Mouse (Mus musculus) forebrain, embryonic 15.5 days (tissue): Measurements from ENCODE around the gene Arid1b. TPM values are rescaled to one million over a fixed set of nuclear protein-coding genes. Genes with fewer than 3 reads are reported as not detected.

ENCODE experiments used
- ATAC-seq: fragments of 200-750 bp; cut with Nextera tagmentation; replicated peaks from 2 replicates; pipeline ENCODE4 v1.8.0; 2017; ENCODE audit warnings: mild to moderate bottlenecking, moderate TSS enrichment, moderate library complexity
- H3K27ac ChIP-seq: fragments of 300-500 bp; sonication (generic); replicated peaks from 2 replicates; pipeline ENCODE4 v1.5.1; 2015; ENCODE audit warnings: mild to moderate bottlenecking, inconsistent platforms
- H3K27me3 ChIP-seq: fragments of 300-500 bp; sonication (generic); 2 replicates; pipeline ENCODE4 v1.6.1; 2015; ENCODE audit warnings: inconsistent platforms
- H3K36me3 ChIP-seq: fragments of 300-500 bp; sonication (generic); 2 replicates; pipeline ENCODE4 v1.6.1; 2015; ENCODE audit warnings: mild to moderate bottlenecking, inconsistent platforms
- H3K4me1 ChIP-seq: fragments of 300-500 bp; sonication (generic); 2 replicates; pipeline ENCODE4 v1.6.1; 2015; ENCODE audit warnings: inconsistent platforms
- H3K4me2 ChIP-seq: fragments of 300-500 bp; sonication (generic); replicated peaks from 2 replicates; pipeline ENCODE4 v1.6.1; 2015; ENCODE audit warnings: mild to moderate bottlenecking, inconsistent platforms
- H3K4me3 ChIP-seq: fragments of 300-500 bp; sonication (generic); 2 replicates; pipeline ENCODE4 v1.5.1; 2015; ENCODE audit warnings: mild to moderate bottlenecking, inconsistent platforms
- H3K9ac ChIP-seq: fragments of 300-500 bp; sonication (generic); replicated peaks from 2 replicates; pipeline ENCODE4 v1.6.1; 2015; ENCODE audit warnings: mild to moderate bottlenecking, inconsistent platforms
- H3K9me3 ChIP-seq: fragments of 300-500 bp; sonication (generic); 2 replicates; pipeline ENCODE4 v1.6.1; 2016; ENCODE audit warnings: inconsistent platforms
- WGBS: fragments of 180-500 bp; shearing (Covaris S2); methylation state at CpG from one replicate; pipeline ENCODE4 v1.1.7; 2015; ENCODE audit warnings: mixed read lengths; 5-methylcytosine and 5-hydroxymethylcytosine counted together
- polyA plus RNA-seq: library from polyadenylated mRNA; unstranded; fragments of >200 nt; fragmentation: Nextera tagmentation; extraction: Ambion mirVana; gene quantifications from 2 replicates; pipeline ENCODE4 v1.2.1, GENCODE M21; 2015

Arid1b gene
- polyA plus RNA-seq, 1 experiment from 2014 or later = 14.8 TPM

DNA sequence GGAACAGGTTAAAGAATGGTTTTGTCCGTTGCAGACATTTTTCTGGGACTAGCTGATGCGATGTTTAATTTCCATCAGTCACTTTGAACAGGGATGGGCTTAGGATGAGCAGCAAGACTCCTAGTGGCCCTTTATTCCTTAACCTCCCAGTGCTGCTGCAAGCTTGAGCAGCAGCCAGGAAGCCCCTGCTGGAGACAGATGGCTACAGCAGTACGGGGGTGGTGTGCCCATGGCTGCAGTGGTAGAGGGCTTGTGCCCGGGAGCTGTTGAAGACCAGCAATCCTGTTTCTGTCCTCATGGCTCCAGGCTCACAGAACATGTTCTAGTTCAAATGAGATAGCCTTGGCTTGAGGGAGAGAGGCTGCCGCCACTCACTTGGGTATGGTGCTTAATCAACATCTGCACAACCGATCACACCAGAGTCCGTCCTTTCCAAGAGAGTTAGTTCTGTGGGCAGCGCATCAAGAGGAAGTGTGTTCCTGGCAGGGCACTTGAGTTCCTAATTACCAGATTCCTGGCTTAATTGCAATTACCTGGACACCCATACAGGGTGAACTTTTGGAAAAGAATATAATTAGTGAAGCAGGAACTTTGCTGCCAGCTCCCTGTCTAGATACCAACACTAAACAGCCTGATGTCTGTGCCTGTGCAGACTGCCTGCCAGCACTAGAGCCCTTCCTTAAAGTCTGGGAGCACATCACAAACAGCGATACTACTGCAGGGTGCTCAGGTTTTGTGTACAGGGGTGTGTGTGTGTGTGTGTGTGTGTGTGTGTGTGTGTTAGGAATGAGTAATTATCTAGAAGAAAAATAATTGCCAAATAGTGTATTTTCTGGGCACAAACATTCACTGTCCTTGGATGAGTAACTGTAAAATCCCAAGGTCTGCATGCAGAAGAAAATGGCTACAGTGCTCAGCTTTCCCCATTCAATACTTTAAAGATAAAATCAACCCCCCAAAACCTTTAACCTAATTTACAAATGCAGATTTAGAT is 224.0 kb downstream of the Arid1b start:
- Histone ChIP-seq H3K4me1 (peaks cover 74% of the 10 kb centered on the region), H3K4me3 (no peak overlapping the region), H3K4me2 (no peak overlapping the region), H3K9ac (no peak overlapping the region), H3K27me3 (no peaks in the 10 kb centered on the region), H3K36me3 (no peaks in the 10 kb centered on the region), H3K27ac (0 out of 2 replicates have a peak overlapping the region, but pooled peaks have one; percentile 16), H3K9me3 (no peaks in the 10 kb centered on the region)
- 47% methylated on average over 9 of the region's 9 CpGs for WGBS
- ATAC-seq = 0 out of 2 replicates have a peak, but pooled peaks have one; percentile 38

DNA sequence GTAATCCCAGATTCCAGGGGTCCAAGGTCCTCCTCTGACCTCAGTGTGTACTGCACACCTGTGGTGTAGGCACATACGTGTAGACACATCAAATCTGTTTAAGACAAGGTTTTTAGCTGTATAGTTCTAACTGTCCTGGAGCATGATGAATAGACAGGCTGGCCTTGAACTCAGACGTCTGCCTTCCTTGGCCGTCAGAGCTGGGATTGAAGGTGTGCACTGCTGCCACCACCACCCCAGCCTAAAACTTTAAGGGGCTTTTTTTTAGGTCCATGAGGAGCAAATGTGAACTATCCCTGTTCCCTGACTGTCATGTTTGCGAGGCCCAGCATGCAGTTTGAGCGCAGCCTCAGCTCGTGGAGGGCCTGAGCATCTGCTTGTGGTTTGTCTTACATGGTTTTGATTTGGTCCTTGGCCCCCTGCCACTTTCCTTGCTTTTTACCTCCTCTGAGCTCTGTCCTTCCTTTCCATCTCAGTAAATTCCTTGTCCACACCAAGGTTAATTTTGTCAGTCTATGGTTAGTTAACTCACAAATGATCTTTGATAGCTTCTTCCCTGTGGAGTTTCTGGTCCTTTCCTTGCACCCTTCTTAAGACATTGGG is 224.9 kb downstream of the Arid1b start:
- WGBS = 69% methylated on average over 6 of the region's 6 CpGs
- Histone ChIP-seq H3K36me3 (no peaks in the 10 kb centered on the region), H3K27ac (no peak overlapping the region), H3K4me3 (no peak overlapping the region), H3K9ac (no peak overlapping the region), H3K4me1 (peaks cover 67% of the 10 kb centered on the region), H3K4me2 (no peak overlapping the region), H3K27me3 (no peaks in the 10 kb centered on the region), H3K9me3 (no peaks in the 10 kb centered on the region)
- no peak for ATAC-seq

DNA sequence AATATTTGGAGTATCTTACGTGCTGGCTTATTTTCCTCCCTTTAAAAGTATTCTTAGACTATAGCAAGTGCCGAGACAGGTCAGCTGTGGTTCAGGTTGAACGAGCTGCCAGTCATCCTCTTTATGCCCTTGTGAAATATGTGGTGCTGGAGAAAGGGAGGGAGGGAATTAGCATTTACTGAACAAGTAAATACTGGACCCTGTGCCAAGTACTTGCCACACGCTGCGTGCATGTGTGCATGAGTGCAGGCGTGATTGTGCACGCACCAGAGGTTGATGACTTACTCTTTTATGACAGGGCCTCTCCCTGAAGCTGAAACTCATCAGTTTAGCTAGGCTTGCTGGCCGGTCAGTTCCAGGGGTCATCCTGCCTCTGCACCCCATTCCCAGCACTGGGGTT is 226.9 kb downstream of the Arid1b start:
- no peak overlapping the region for H3K4me2 ChIP-seq
- peak; percentile 45; the same call in 1 of the 2 replicates for ATAC-seq
- H3K27ac ChIP-seq = peak overlapping the region; percentile 33
- WGBS = 24% methylated on average over 8 of the region's 8 CpGs
- peaks cover 58% of the 10 kb centered on the region for H3K4me1 ChIP-seq
- H3K27me3 ChIP-seq = no peaks in the 10 kb centered on the region
- no peaks in the 10 kb centered on the region for H3K36me3 ChIP-seq
- H3K9ac ChIP-seq = no peak overlapping the region
- no peaks in the 10 kb centered on the region for H3K9me3 ChIP-seq
- no peak overlapping the region for H3K4me3 ChIP-seq

DNA sequence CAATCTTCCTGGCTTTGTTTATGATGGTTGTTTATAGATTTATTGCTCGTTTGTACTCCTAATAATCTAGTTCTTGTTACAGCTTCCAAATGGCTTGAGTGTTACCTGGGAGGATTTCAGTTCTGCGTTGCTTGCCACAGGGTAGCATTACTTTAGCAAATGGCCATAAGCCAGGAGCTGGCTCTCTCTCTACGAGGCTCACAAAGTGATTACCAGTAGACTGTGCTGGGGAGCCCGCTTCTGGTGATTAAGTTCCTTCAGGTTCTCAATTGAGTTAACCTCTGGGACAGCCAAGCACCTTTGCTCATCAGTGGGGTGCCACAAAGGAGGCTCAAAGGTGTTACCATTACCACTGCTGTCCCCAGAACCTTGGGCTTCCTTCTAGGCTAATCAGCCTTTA is 227.4 kb downstream of the Arid1b start:
- no peaks in the 10 kb centered on the region for H3K36me3 ChIP-seq
- no peak overlapping the region for H3K9ac ChIP-seq
- WGBS = 38% methylated on average over 4 of the region's 4 CpGs
- no peak for ATAC-seq
- H3K4me2 ChIP-seq = no peak overlapping the region
- peaks cover 61% of the 10 kb centered on the region for H3K4me1 ChIP-seq
- no peaks in the 10 kb centered on the region for H3K9me3 ChIP-seq
- H3K27me3 ChIP-seq = no peaks in the 10 kb centered on the region
- no peak overlapping the region for H3K4me3 ChIP-seq
- H3K27ac ChIP-seq = peak overlapping the region; percentile 31; the same call in 1 of the 2 replicates

DNA sequence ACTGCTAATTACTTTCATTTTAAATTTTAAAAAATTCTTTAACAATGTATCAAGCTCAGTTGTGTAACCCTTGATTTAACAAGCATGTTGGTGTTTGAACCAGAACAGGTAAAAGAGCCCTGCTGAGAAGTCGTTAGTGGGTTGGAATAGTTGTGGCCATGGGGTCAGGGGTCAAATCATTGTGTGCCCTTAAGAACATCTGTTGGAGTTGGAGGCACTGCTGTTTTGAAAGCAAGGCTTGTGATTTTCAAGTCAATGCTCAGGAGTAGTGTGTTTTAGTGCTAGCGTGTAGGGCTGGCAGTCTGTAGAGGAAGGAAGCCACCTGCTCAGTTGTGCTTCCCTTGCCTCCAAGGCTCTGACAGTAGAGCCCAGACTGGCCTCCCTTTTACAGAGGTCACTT is 228.7 kb downstream of the Arid1b start:
- no peak for ATAC-seq
- no peak overlapping the region for H3K4me3 ChIP-seq
- WGBS = 17% methylated on average over 2 of the region's 2 CpGs
- no peaks in the 10 kb centered on the region for H3K36me3 ChIP-seq
- H3K27me3 ChIP-seq = no peaks in the 10 kb centered on the region
- no peak overlapping the region for H3K27ac ChIP-seq
- no peak overlapping the region for H3K9ac ChIP-seq
- H3K4me1 ChIP-seq = peaks cover 59% of the 10 kb centered on the region
- no peaks in the 10 kb centered on the region for H3K9me3 ChIP-seq
- H3K4me2 ChIP-seq = no peak overlapping the region

DNA sequence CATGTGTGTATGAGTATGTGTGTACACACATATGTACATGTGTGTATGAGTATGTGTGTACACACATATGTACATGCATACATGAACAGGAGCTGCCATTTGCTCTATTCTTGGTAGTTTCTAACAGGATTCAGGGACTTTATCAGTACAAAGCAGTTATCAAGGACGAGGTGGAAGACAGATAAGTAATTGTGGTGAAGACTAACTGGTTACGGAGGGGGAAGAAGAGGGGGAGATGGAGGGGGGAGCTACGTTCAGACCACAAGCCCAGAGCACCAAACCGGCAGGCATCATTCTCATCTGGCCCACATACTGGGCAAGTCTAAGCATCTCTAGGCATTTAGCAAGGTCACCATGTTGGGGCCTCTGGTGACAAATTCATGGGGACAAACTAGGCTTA is 230.8 kb downstream of the Arid1b start:
- Histone ChIP-seq H3K4me2 (no peak overlapping the region), H3K27me3 (no peaks in the 10 kb centered on the region), H3K9ac (no peak overlapping the region), H3K9me3 (no peaks in the 10 kb centered on the region), H3K27ac (no peak overlapping the region), H3K4me1 (peaks cover 51% of the 10 kb centered on the region), H3K36me3 (no peaks in the 10 kb centered on the region), H3K4me3 (no peak overlapping the region)
- WGBS = 89% methylated on average over 4 of the region's 4 CpGs
- ATAC-seq = no peak

DNA sequence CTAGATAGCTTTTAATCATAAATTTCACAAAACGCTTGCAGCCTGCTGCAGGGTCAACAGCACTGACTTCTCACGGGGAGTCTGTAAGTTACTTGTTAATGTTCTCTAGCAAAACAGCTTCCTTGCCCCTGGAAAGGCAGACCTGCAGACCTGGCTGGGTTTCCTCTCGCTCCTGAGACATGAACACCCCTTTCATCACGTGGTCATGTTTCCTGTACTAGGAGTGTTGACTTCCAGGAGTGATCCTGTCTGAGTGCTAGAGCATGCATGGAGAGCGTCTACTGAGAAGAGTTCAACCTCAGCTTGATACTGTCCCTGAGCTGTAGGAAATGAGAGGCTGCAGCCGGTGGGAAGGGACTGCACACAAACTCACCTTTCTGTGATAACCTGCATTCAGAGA is 233.0 kb downstream of the Arid1b start:
- no peaks in the 10 kb centered on the region for H3K27me3 ChIP-seq
- no peak for ATAC-seq

DNA sequence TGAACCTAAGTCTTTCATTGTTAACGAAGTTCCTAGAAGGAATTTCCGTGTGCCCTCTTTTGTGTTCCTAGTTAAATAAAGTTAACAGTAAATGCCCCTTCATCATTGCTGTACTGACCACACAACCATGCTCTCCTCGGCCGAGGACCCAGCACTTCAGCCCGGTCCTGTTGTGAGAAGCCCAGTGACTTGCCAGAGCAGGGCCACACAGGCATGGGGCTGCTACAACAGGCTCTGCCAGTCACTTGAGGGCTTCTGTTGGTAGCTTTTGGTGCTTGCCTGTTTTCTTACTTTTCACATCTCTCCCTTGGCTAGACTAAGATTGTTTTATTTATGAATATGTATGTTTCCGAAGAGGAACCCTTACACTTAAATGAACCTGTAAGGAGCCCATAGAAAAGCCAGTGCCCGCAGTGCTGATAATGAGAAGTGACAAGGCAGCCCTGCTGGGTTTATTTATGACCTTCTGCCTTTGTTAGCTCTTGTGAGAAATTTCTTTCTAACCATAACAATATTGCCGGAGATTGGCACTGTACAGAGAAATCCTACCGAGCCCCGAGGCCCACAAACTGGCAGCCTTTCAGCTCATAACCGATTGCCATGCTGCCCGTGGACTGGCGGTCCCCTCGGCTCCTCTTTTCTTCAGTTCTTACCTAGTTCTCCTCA is 234.0 kb downstream of the Arid1b start:
- H3K27me3 ChIP-seq = no peaks in the 10 kb centered on the region
- peak overlapping the region; percentile 2 for H3K27ac ChIP-seq
- peaks cover 28% of the 10 kb centered on the region for H3K4me1 ChIP-seq
- H3K4me3 ChIP-seq = no peak overlapping the region
- WGBS = 20% methylated on average over 14 of the region's 14 CpGs
- no peaks in the 10 kb centered on the region for H3K9me3 ChIP-seq
- no peak overlapping the region for H3K4me2 ChIP-seq
- peak; percentile 73 for ATAC-seq
- H3K36me3 ChIP-seq = no peaks in the 10 kb centered on the region
- H3K9ac ChIP-seq = no peak overlapping the region

More for the DNA sequence above, 233.0 kb downstream of the Arid1b start:
- no peaks in the 10 kb centered on the region for H3K36me3 ChIP-seq
- WGBS = 84% methylated on average over 6 of the region's 6 CpGs
- H3K9me3 ChIP-seq = no peaks in the 10 kb centered on the region
- peaks cover 32% of the 10 kb centered on the region for H3K4me1 ChIP-seq
- no peak overlapping the region for H3K27ac ChIP-seq
- no peak overlapping the region for H3K4me2 ChIP-seq
- no peak overlapping the region for H3K9ac ChIP-seq
- H3K4me3 ChIP-seq = no peak overlapping the region

DNA sequence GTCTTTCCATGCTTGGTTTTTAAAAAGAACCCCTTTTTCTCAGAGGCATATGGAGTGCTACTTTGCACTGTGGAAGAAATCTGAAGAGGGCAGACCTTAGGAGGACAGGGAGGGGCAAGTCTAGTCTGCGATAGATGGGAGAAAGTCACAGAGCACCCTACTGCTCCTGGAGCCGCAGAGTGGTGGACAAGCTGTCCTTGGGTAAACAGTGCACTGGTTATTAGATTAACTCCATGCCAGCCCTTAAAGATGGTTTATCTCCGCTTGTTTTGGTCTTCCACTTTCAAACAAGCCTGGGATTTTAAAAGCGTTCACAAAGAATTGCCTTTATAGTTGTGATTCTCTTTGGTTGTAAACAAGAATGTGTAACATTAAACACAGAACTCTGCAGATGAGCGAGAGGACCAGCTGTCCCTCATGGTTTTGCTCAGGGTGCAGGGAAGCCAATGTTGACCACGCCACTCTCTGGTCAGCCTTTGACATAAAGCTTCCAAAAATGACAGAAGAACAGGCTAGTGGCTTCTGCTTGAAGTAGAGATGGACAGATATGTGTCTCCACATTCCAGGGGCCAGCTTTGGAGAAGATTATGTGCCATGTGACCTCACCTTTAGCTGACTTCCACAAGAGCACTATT is 234.6 kb downstream of the Arid1b start:
- Histone ChIP-seq H3K27ac (peak overlapping the region; percentile 2), H3K36me3 (no peaks in the 10 kb centered on the region), H3K9me3 (no peaks in the 10 kb centered on the region), H3K4me2 (no peak overlapping the region), H3K27me3 (no peaks in the 10 kb centered on the region), H3K4me1 (peaks cover 26% of the 10 kb centered on the region), H3K9ac (no peak overlapping the region), H3K4me3 (no peak overlapping the region)
- 85% methylated on average over 6 of the region's 6 CpGs for WGBS
- ATAC-seq = peak; percentile 44

DNA sequence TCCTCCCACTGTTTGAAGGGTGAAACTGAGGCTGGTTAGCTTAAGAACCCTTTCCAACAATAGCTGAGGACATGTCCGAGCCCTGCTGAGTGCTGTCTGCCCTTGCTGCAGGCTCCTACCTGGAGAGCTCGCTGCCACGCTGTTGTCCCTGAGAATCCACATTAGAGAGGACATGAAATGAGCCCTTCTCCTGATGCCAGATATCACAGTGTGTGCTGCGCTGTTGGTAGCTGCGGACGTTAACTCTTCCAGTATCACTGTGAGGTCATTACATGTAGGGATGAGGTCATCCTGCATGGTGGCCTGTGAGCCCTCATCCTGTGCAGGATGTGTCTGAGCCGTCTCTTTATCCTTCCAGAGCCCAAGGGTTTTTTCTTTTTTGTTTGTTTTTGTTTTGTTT is 235.9 kb downstream of the Arid1b start:
- Histone ChIP-seq H3K27ac (no peak overlapping the region), H3K9me3 (no peaks in the 10 kb centered on the region), H3K27me3 (no peaks in the 10 kb centered on the region), H3K9ac (no peak overlapping the region), H3K4me1 (peaks cover 26% of the 10 kb centered on the region), H3K4me2 (no peak overlapping the region), H3K4me3 (no peak overlapping the region), H3K36me3 (no peaks in the 10 kb centered on the region)
- 74% methylated on average over 7 of the region's 7 CpGs for WGBS
- ATAC-seq = no peak

DNA sequence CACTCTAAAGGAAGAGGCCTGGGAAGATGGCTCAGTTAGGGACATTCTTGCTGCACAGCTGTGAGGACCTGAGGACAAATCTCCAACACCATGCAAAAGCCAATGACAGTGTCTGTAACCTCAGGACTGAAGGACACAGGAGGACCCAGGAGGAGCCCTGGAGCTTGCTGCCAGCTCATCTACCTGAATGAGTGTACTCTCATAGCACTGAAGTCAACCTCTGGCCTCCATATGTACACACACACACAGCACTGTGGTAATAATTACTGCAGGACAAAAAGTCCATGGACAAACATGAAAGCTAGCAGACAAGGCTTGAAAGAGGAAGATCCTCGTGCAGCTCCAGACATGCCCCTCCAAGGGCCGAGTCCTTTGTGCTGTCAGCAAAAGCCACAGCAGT is 238.0 kb downstream of the Arid1b start:
- 80% methylated on average over 2 of the region's 2 CpGs for WGBS
- Histone ChIP-seq H3K27me3 (no peaks in the 10 kb centered on the region), H3K27ac (no peak overlapping the region), H3K4me3 (no peak overlapping the region), H3K4me2 (no peak overlapping the region), H3K9ac (no peak overlapping the region), H3K4me1 (peaks cover 29% of the 10 kb centered on the region), H3K9me3 (no peaks in the 10 kb centered on the region), H3K36me3 (no peaks in the 10 kb centered on the region)
- no peak for ATAC-seq

DNA sequence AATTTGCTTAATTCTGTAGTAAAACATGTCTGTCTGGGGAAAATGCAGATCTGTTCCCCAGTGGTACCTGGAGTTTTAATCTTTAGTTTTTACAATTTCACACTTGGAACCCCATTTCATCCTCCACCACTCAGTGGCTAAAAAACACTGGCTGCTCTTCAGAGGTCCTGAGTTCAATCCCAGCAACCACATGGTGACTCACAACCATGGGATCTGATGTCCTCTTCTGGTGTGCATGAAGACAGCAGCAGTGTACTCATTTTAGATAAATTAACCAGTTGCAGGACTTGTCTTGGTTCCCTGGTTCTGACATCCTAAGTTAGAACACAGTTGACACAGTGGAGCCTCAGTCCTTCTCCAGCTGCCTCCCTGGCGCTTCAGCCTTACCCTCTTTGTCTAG is 239.9 kb downstream of the Arid1b start:
- Histone ChIP-seq H3K4me2 (no peak overlapping the region), H3K4me3 (no peak overlapping the region), H3K4me1 (peaks cover 30% of the 10 kb centered on the region), H3K27me3 (no peaks in the 10 kb centered on the region), H3K36me3 (no peaks in the 10 kb centered on the region), H3K9me3 (no peaks in the 10 kb centered on the region), H3K27ac (no peak overlapping the region), H3K9ac (no peak overlapping the region)
- no peak for ATAC-seq
- 92% methylated on average over 1 of the region's 1 CpGs for WGBS
